Mouse (Mus musculus): ENCODE results near the gene Armc12. TPM values are rescaled to one million over a fixed set of nuclear protein-coding genes. Genes with fewer than 3 reads are reported as not detected.
A peak's percentile ranks its signal among the peaks of the same experiment; 100 is the strongest.

Armc12 gene
- polyA plus RNA-seq, 1 experiment from 2014 or later = not detected

DNA sequence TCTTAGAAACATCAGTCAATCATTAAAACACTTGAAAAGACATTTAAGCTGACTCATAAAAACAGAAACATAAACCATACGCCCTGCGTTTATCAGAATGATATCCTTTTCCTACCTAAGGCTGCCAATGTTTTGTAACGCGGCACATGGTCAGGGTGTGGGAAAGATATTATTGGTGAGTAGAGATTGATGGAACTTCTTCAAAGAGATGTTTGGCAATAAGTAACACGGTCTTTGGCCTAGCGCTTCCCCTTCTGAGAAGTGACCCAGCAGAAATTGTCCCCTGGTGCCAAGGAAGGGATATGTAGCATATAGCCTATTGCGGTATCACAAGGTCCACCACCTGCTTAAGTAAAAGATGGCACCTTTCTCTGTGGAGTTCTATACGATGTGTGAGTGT is 34.8 kb upstream of the Armc12 start:
- Histone ChIP-seq H3K27ac (ENCODE audit: low read depth, low read length) (no peak overlapping the region), H3K4me2 (ENCODE audit: low read depth) (no peak overlapping the region), H3K9ac (ENCODE audit: low read length) (no peak overlapping the region), H3K9me3 (ENCODE audit: control insufficient read depth, low read length) (no peaks in the 10 kb centered on the region), H3K27me3 (ENCODE audit: control insufficient read depth, insufficient read depth, low read length) (no peaks in the 10 kb centered on the region), H3K4me1 (ENCODE audit: control insufficient read depth, insufficient read depth, low read length) (no peaks in the 10 kb centered on the region), H3K4me3 (ENCODE audit: low read depth, low read length) (no peak overlapping the region), H3K36me3 (ENCODE audit: control insufficient read depth, insufficient read depth, low read length) (no peaks in the 10 kb centered on the region)
- DNase-seq (ENCODE audit: low spot score) (no peak), ATAC-seq (ENCODE audit: insufficient read depth, low FRiP score, low TSS enrichment) (no peak)
- WGBS = 91% methylated on average over 8 of the region's 8 CpGs

DNA sequence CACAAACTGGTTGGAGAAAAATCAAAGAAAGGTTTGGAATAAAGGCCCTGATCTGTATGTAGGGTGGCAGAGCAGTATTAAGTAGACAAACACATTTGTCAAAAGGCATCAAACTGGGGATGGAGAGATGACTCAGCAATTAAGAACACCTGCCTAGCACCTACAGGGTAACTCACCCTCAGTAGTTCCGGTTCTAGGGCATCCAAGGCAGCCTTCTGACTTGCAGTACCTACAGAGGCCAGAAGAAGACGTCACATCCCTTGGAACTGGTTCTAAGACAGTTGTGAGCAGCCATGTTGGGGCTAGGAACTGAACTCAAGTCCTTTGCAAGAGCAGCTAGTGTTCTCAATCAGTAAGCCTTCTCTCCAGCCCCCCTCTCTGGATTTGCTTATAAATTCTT is 31.4 kb upstream of the Armc12 start:
- no peak overlapping the region for H3K4me3 ChIP-seq (ENCODE audit: low read depth, low read length)
- 75% methylated on average over 2 of the region's 2 CpGs for WGBS

DNA sequence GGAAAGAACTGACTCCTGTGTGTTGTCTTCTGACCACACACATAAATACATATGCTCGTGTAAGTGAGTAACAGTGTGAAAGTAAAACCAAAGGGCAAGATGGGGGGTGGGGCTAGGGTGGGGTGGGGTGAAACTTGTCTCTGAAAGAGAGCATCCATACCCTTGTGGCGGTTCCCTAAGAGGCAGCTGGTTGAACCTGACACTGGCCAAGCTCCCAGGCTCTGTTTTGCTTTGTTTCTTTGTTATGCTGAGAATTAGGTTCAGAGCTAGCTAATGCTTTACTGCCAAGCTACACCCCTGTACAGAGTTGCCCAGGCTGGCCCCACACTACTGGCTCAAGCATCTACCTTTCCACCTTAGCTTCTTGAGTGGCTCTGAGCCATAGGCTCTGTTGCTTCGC is 30.1 kb upstream of the Armc12 start:
- no peak for ATAC-seq (ENCODE audit: insufficient read depth, low FRiP score, low TSS enrichment)
- Histone ChIP-seq H3K9me3 (ENCODE audit: control insufficient read depth, low read length) (no peaks in the 10 kb centered on the region), H3K27ac (ENCODE audit: low read depth, low read length) (no peak overlapping the region), H3K4me1 (ENCODE audit: control insufficient read depth, insufficient read depth, low read length) (no peaks in the 10 kb centered on the region), H3K4me2 (ENCODE audit: low read depth) (no peak overlapping the region), H3K4me3 (ENCODE audit: low read depth, low read length) (no peak overlapping the region), H3K9ac (ENCODE audit: low read length) (no peak overlapping the region), H3K36me3 (ENCODE audit: control insufficient read depth, insufficient read depth, low read length) (no peaks in the 10 kb centered on the region), H3K27me3 (ENCODE audit: control insufficient read depth, insufficient read depth, low read length) (no peaks in the 10 kb centered on the region)
- WGBS = 85% methylated on average over 3 of the region's 3 CpGs
- no peak for DNase-seq (ENCODE audit: low spot score)

More for the DNA sequence above, 31.4 kb upstream of the Armc12 start:
- no peak for DNase-seq (ENCODE audit: low spot score)
- Histone ChIP-seq H3K9ac (ENCODE audit: low read length) (no peak overlapping the region), H3K4me2 (ENCODE audit: low read depth) (no peak overlapping the region), H3K36me3 (ENCODE audit: control insufficient read depth, insufficient read depth, low read length) (no peaks in the 10 kb centered on the region), H3K4me1 (ENCODE audit: control insufficient read depth, insufficient read depth, low read length) (no peaks in the 10 kb centered on the region), H3K27me3 (ENCODE audit: control insufficient read depth, insufficient read depth, low read length) (no peaks in the 10 kb centered on the region), H3K9me3 (ENCODE audit: control insufficient read depth, low read length) (no peaks in the 10 kb centered on the region), H3K27ac (ENCODE audit: low read depth, low read length) (no peak overlapping the region)
- ATAC-seq (ENCODE audit: insufficient read depth, low FRiP score, low TSS enrichment) = no peak

DNA sequence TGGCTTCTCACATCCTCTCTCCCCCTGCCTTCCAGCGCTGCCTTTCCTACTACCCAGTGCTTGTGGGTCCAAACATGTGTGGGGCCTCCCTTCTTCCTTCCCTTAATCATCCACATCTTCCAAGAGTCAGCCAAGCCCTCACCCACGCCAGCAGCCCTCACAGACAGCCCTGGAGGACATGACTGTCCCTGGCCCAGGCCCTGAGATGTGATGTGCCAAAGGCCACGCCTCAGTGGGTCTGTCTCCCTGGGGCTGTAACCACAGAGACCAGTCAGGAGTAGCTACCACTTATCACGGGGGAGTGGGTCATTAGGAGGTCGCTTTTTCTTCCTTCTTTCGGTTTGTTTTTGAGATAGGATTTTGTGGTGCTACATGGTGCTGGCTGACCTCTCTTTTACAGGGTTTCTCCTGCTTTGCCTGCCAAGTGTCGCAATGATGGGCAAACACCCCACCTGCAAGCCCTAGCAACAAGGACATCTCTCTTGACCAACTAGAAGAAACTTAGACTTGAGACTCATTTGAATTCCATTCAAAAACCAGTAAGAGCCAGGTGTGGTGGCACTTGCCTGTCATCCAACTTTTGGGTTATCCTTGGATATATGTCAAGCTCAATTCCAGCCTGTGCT is 28.3 kb upstream of the Armc12 start:
- H3K4me2 ChIP-seq (ENCODE audit: low read depth) = no peak overlapping the region
- no peaks in the 10 kb centered on the region for H3K4me1 ChIP-seq (ENCODE audit: control insufficient read depth, insufficient read depth, low read length)
- H3K36me3 ChIP-seq (ENCODE audit: control insufficient read depth, insufficient read depth, low read length) = no peaks in the 10 kb centered on the region
- H3K27ac ChIP-seq (ENCODE audit: low read depth, low read length) = no peak overlapping the region
- ATAC-seq (ENCODE audit: insufficient read depth, low FRiP score, low TSS enrichment) (no peak), DNase-seq (ENCODE audit: low spot score) (no peak)
- H3K27me3 ChIP-seq (ENCODE audit: control insufficient read depth, insufficient read depth, low read length) = no peaks in the 10 kb centered on the region
- 75% methylated on average over 7 of the region's 7 CpGs for WGBS
- H3K9ac ChIP-seq (ENCODE audit: low read length) = no peak overlapping the region
- H3K9me3 ChIP-seq (ENCODE audit: control insufficient read depth, low read length) = no peaks in the 10 kb centered on the region
- H3K4me3 ChIP-seq (ENCODE audit: low read depth, low read length) = no peak overlapping the region

DNA sequence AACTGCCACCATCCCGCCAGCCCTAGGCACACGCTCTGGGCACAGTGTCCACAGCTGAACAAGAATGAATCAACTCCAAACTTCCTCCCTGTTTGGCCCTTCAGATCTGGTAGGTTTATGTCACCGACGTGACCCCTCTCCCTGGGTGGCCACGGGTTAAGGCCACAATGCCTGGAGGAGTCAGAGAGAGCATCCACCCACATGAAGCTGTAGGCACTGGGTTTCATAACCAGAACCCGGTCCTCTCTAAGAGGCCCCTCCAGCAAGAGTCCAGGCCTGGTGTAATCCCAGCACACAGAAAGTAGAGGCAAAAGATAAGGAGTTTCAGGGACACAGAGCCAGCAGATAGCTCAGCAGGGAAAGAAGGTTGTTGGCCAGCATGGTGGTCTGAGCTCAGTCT is 26.4 kb upstream of the Armc12 start:
- Histone ChIP-seq H3K36me3 (ENCODE audit: control insufficient read depth, insufficient read depth, low read length) (no peaks in the 10 kb centered on the region), H3K27me3 (ENCODE audit: control insufficient read depth, insufficient read depth, low read length) (no peaks in the 10 kb centered on the region), H3K4me3 (ENCODE audit: low read depth, low read length) (no peak overlapping the region), H3K9me3 (ENCODE audit: control insufficient read depth, low read length) (no peaks in the 10 kb centered on the region), H3K27ac (ENCODE audit: low read depth, low read length) (no peak overlapping the region), H3K9ac (ENCODE audit: low read length) (no peak overlapping the region), H3K4me2 (ENCODE audit: low read depth) (no peak overlapping the region), H3K4me1 (ENCODE audit: control insufficient read depth, insufficient read depth, low read length) (no peaks in the 10 kb centered on the region)
- no peak for DNase-seq (ENCODE audit: low spot score)
- WGBS = 79% methylated on average over 6 of the region's 6 CpGs
- no peak for ATAC-seq (ENCODE audit: insufficient read depth, low FRiP score, low TSS enrichment)

DNA sequence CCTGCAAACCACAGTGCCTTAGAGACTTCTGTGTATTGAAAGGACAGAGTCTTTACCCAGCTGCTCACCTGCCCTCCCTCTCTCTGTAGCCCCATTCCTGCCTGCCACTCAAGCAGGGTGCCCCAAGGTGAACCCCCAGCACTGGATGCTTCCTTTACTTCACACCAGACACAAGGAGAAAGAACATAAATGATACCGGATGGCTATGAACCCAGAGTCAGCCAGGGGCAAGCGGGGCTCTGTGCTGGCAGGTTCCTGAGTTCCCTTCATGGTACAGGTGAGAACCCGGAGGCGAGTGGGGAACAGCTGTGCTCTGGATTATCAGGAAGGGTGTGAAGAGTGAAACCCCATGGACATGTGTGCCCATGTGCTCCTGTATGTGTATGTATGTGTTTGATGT is 25.0 kb upstream of the Armc12 start:
- H3K27ac ChIP-seq (ENCODE audit: low read depth, low read length) = no peak overlapping the region
- H3K36me3 ChIP-seq (ENCODE audit: control insufficient read depth, insufficient read depth, low read length) = no peaks in the 10 kb centered on the region
- H3K27me3 ChIP-seq (ENCODE audit: control insufficient read depth, insufficient read depth, low read length) = no peaks in the 10 kb centered on the region
- H3K9me3 ChIP-seq (ENCODE audit: control insufficient read depth, low read length) = no peaks in the 10 kb centered on the region
- DNase-seq (ENCODE audit: low spot score) (no peak), ATAC-seq (ENCODE audit: insufficient read depth, low FRiP score, low TSS enrichment) (no peak)
- no peak overlapping the region for H3K4me2 ChIP-seq (ENCODE audit: low read depth)
- H3K4me1 ChIP-seq (ENCODE audit: control insufficient read depth, insufficient read depth, low read length) = peaks cover 2% of the 10 kb centered on the region
- no peak overlapping the region for H3K4me3 ChIP-seq (ENCODE audit: low read depth, low read length)
- WGBS = 86% methylated on average over 4 of the region's 4 CpGs
- no peak overlapping the region for H3K9ac ChIP-seq (ENCODE audit: low read length)

DNA sequence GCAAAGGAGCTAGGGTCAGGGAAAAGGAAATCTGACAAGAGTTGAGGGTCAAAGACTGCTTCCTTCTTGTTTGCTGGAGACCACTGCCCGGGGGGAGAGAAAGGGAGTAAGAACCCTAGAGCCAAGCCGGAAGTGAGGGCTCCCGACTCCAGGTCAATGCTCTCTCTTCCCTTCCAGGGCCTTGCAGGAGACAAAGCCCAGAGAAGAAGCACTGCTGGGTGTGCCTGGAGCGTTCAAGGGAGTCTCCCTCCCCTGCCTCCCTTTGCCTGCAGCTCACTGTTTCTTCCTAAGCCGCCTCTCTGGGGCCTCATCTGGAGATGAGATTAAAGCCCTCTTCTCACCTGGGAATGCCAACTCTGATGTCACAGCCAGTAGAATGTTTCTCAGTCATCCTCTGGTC is 23.7 kb upstream of the Armc12 start:
- Histone ChIP-seq H3K27me3 (ENCODE audit: control insufficient read depth, insufficient read depth, low read length) (no peaks in the 10 kb centered on the region), H3K36me3 (ENCODE audit: control insufficient read depth, insufficient read depth, low read length) (no peaks in the 10 kb centered on the region), H3K4me2 (ENCODE audit: low read depth) (no peak overlapping the region), H3K4me3 (ENCODE audit: low read depth, low read length) (no peak overlapping the region), H3K9ac (ENCODE audit: low read length) (no peak overlapping the region), H3K9me3 (ENCODE audit: control insufficient read depth, low read length) (no peaks in the 10 kb centered on the region), H3K4me1 (ENCODE audit: control insufficient read depth, insufficient read depth, low read length) (peaks cover 10% of the 10 kb centered on the region), H3K27ac (ENCODE audit: low read depth, low read length) (no peak overlapping the region)
- ATAC-seq (ENCODE audit: insufficient read depth, low FRiP score, low TSS enrichment) (no peak), DNase-seq (ENCODE audit: low spot score) (no peak)
- 27% methylated on average over 4 of the region's 5 CpGs for WGBS

DNA sequence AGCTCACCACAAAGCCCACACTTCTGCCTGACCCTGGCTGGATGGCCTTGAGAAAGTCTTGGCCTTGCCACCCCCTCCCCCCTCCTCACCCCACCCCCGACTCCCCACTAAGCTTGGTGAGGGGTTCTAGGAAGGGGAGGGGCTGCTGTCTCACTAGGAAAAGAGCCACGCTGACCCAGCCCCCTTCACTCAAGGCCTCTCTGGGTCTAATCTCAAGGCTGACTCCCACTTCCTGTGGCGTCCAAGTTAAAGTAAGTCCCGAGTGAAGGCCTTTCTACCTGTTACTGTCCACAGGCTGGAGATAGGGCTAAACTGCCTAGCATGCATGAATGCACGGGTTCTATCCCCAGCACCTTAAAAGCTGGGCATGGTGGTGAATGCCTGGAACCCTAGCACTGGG is 23.1 kb upstream of the Armc12 start:
- no peak for DNase-seq (ENCODE audit: low spot score)
- no peak overlapping the region for H3K9ac ChIP-seq (ENCODE audit: low read length)
- no peak for ATAC-seq (ENCODE audit: insufficient read depth, low FRiP score, low TSS enrichment)
- no peak overlapping the region for H3K4me3 ChIP-seq (ENCODE audit: low read depth, low read length)
- H3K27me3 ChIP-seq (ENCODE audit: control insufficient read depth, insufficient read depth, low read length) = no peaks in the 10 kb centered on the region
- H3K36me3 ChIP-seq (ENCODE audit: control insufficient read depth, insufficient read depth, low read length) = no peaks in the 10 kb centered on the region
- WGBS = 34% methylated on average over 5 of the region's 5 CpGs
- H3K9me3 ChIP-seq (ENCODE audit: control insufficient read depth, low read length) = no peaks in the 10 kb centered on the region
- no peak overlapping the region for H3K27ac ChIP-seq (ENCODE audit: low read depth, low read length)
- peaks cover 10% of the 10 kb centered on the region for H3K4me1 ChIP-seq (ENCODE audit: control insufficient read depth, insufficient read depth, low read length)
- H3K4me2 ChIP-seq (ENCODE audit: low read depth) = no peak overlapping the region

DNA sequence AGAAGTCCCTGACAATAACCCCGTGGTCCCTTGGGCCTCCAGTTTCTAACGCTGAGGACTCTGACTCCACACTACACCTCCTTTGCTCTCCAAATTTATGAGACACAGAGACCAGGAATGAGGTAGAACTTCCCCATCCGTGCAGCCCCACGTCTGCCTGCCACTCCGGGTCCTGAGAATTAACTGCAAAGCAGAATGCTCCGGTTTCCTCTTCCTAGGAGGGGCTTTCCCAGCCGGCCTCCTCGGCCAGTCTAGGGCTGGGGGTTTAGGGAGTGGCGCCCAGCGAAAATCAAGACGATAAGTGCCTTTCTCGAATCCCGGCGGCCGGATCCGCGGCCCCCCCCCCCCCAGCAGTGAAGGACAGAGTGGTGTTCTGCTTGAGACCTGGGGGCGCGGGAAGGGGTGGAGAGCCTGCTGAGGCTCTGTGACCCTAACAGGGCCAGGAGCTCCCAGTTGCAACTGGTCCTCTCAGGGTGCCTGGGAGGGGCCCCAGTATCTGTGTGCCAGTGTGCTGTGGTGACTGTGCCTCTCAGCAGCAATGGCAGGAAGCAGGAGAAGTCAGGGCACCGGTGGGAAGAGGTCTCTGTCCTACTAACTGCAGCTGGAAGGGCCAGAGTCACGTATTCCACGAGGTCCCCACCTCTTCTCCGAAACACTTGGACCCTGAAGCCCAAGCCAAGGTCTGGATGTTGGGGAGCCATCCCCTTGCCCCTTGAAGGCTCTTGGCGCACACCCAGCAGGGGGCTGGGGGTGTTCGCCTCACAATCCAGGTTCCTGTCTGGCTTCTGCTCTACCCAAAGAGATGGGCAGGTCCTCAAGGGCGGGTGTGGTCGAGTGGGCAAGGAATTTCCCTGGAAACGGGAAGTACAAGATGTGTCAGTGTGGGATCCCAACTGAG is 19.9 kb upstream of the Armc12 start:
- 0 out of 2 replicates have a peak overlapping the region, but pooled peaks have one; percentile 4 for H3K4me3 ChIP-seq (ENCODE audit: low read depth, low read length)
- peak overlapping the region; percentile 26 for H3K9ac ChIP-seq (ENCODE audit: low read length)
- DNase-seq (ENCODE audit: low spot score) = no peak
- H3K27ac ChIP-seq (ENCODE audit: low read depth, low read length) = no peak overlapping the region
- H3K4me1 ChIP-seq (ENCODE audit: control insufficient read depth, insufficient read depth, low read length) = peaks cover 10% of the 10 kb centered on the region
- no peaks in the 10 kb centered on the region for H3K36me3 ChIP-seq (ENCODE audit: control insufficient read depth, insufficient read depth, low read length)
- peak overlapping the region; percentile 35 for H3K4me2 ChIP-seq (ENCODE audit: low read depth)
- no peaks in the 10 kb centered on the region for H3K9me3 ChIP-seq (ENCODE audit: control insufficient read depth, low read length)
- no peak for ATAC-seq (ENCODE audit: insufficient read depth, low FRiP score, low TSS enrichment)
- 3% methylated on average over 28 of the region's 28 CpGs for WGBS
- no peaks in the 10 kb centered on the region for H3K27me3 ChIP-seq (ENCODE audit: control insufficient read depth, insufficient read depth, low read length)

Data from neural tube, embryonic 11.5 days (tissue).